Mouse (Mus musculus) CH12.LX (cell line): ENCODE measurements around the gene Itih4. TPM values are rescaled to one million over a fixed set of nuclear protein-coding genes. Genes with fewer than 3 reads are reported as not detected.

Experiments used
- DNase-seq: peaks from one replicate; pipeline ENCODE4 v3.0.0-alpha.2; 2013; ENCODE audit errors: extremely low read depth
- H3K27ac ChIP-seq: 2 replicates; pipeline ENCODE4 v1.5.1; 2012; ENCODE audit warnings: low read depth, mild to moderate bottlenecking, control low read depth, moderate library complexity; ENCODE audit not compliant: insufficient read depth
- H3K27me3 ChIP-seq: replicated peaks from 2 replicates; pipeline ENCODE3; 2012; ENCODE audit warnings: inconsistent platforms
- H3K36me3 ChIP-seq, 2 experiments: replicated peaks in 1 of 2; 2 replicates each; pipeline versions ENCODE3 to v1.6.1; 2012; ENCODE audit warnings: inconsistent platforms in 1 of 2, low read length in 1 of 2, mild to moderate bottlenecking in 1 of 2, mixed read lengths in 1 of 2, moderate library complexity in 1 of 2; ENCODE audit not compliant: control insufficient read depth in 1 of 2, insufficient read depth in 1 of 2
- H3K4me1 ChIP-seq, 2 experiments: 2 replicates each; pipeline ENCODE4 v1.6.1; 2012; ENCODE audit warnings: inconsistent platforms in 1 of 2, moderate library complexity in 1 of 2; ENCODE audit not compliant: insufficient read depth in 2 of 2, control insufficient read depth in 1 of 2
- H3K4me2 ChIP-seq: 2 replicates; pipeline ENCODE4 v1.6.1; 2012; ENCODE audit warnings: low read depth, mild to moderate bottlenecking, control low read depth; ENCODE audit not compliant: poor library complexity, insufficient read depth, severe bottlenecking
- H3K4me3 ChIP-seq, 3 experiments: fragments of 150-350 bp in 1 of 3; sonication (generic) in 1 of 3; replicated peaks in 1 of 3; 2 replicates each; pipeline versions ENCODE3 to v1.5.1; 2011 to 2012; ENCODE audit warnings: low read depth in 2 of 3, low read length in 2 of 3, mild to moderate bottlenecking in 2 of 3, moderate library complexity in 2 of 3, control low read depth in 1 of 3, improper control_type of control experiment in 1 of 3, inconsistent platforms in 1 of 3, mixed read lengths in 1 of 3; ENCODE audit not compliant: poor library complexity in 1 of 3
- H3K79me2 ChIP-seq: replicated peaks from 2 replicates; pipeline ENCODE4 v1.6.1; 2012; ENCODE audit warnings: mild to moderate bottlenecking, moderate library complexity; ENCODE audit not compliant: control insufficient read depth, poor library complexity, insufficient read depth, severe bottlenecking; ENCODE audit errors: extremely low read depth
- H3K9ac ChIP-seq: 2 replicates; pipeline ENCODE4 v1.6.1; 2012; ENCODE audit warnings: low read depth, mild to moderate bottlenecking, control low read depth, moderate library complexity; ENCODE audit not compliant: insufficient read depth
- H3K9me3 ChIP-seq: replicated peaks from 2 replicates; pipeline ENCODE3; 2012; ENCODE audit warnings: low read length, inconsistent platforms, mixed read lengths
- BHLHE40 ChIP-seq: IDR thresholded peaks from 2 replicates; pipeline ENCODE4 v1.6.1; 2011; ENCODE audit warnings: mild to moderate bottlenecking, low read depth, low read length, improper control_type of control experiment
- CTCF ChIP-seq, 2 experiments: IDR thresholded peaks in 1 of 2; conservative IDR thresholded peaks in 1 of 2; 2 replicates each; pipeline ENCODE4 v1.5.1; 2011 to 2012; ENCODE audit warnings: low read depth in 2 of 2, low read length in 2 of 2, improper control_type of control experiment in 1 of 2, inconsistent platforms in 1 of 2, mild to moderate bottlenecking in 1 of 2, moderate library complexity in 1 of 2
- E2F4 ChIP-seq: IDR thresholded peaks from 2 replicates; pipeline ENCODE4 v1.6.1; 2011; ENCODE audit warnings: low read depth, low read length, improper control_type of control experiment; ENCODE audit not compliant: insufficient replicate concordance
- ETS1 ChIP-seq: conservative IDR thresholded peaks from 2 replicates; pipeline ENCODE4 v1.6.1; 2012; ENCODE audit warnings: low read depth, mild to moderate bottlenecking, inconsistent platforms, low read length, improper control_type of control experiment, moderate library complexity
- GABPA ChIP-seq: IDR thresholded peaks from 2 replicates; pipeline ENCODE4 v1.6.1; 2012; ENCODE audit warnings: low read depth, low read length, improper control_type of control experiment, inconsistent platforms; ENCODE audit not compliant: insufficient replicate concordance
- IRF4 ChIP-seq: IDR thresholded peaks from 2 replicates; pipeline ENCODE4 v1.6.1; 2014; ENCODE audit warnings: low read depth, mild to moderate bottlenecking, inconsistent platforms, low read length, improper control_type of control experiment
- JUN ChIP-seq: IDR thresholded peaks from 2 replicates; pipeline ENCODE4 v1.6.1; 2011; ENCODE audit warnings: low read depth, mild to moderate bottlenecking, low read length, improper control_type of control experiment, moderate library complexity; ENCODE audit not compliant: insufficient read depth
- JUND ChIP-seq: conservative IDR thresholded peaks from 2 replicates; pipeline ENCODE4 v1.6.1; 2011; ENCODE audit warnings: low read depth, low read length, improper control_type of control experiment
- MAFK ChIP-seq: IDR thresholded peaks from 2 replicates; pipeline ENCODE4 v1.6.1; 2011; ENCODE audit warnings: low read length, improper control_type of control experiment; ENCODE audit not compliant: insufficient replicate concordance
- MAX ChIP-seq: IDR thresholded peaks from 2 replicates; pipeline ENCODE4 v1.6.1; 2011; ENCODE audit warnings: low read length, improper control_type of control experiment
- MAZ ChIP-seq: IDR thresholded peaks from 2 replicates; pipeline ENCODE4 v1.6.1; 2012; ENCODE audit warnings: low read depth, mild to moderate bottlenecking, inconsistent platforms, low read length, improper control_type of control experiment, moderate library complexity
- MXI1 ChIP-seq: IDR thresholded peaks from 2 replicates; pipeline ENCODE4 v1.6.1; 2011; ENCODE audit warnings: mild to moderate bottlenecking, low read depth, low read length, improper control_type of control experiment
- NRF1 ChIP-seq: IDR thresholded peaks from 2 replicates; pipeline ENCODE4 v1.6.1; 2014; ENCODE audit warnings: low read depth, mild to moderate bottlenecking, inconsistent platforms, low read length, improper control_type of control experiment, moderate library complexity
- PAX5 ChIP-seq: IDR thresholded peaks from 2 replicates; pipeline ENCODE4 v1.6.1; 2012; ENCODE audit warnings: low read length, inconsistent platforms, mixed read lengths
- POLR2A ChIP-seq: IDR thresholded peaks from 2 replicates; pipeline ENCODE4 v1.6.1; 2011; ENCODE audit warnings: low read depth, mild to moderate bottlenecking, improper control_type of control experiment, low read length
- RAD21 ChIP-seq: IDR thresholded peaks from 2 replicates; pipeline ENCODE4 v1.6.1; 2011; ENCODE audit warnings: low read depth, mild to moderate bottlenecking, low read length, improper control_type of control experiment, moderate library complexity
- RCOR1 ChIP-seq: conservative IDR thresholded peaks from 2 replicates; pipeline ENCODE4 v1.6.1; 2012; ENCODE audit warnings: low read depth, mild to moderate bottlenecking, inconsistent platforms, low read length, improper control_type of control experiment
- SMC3 ChIP-seq: IDR thresholded peaks from 2 replicates; pipeline ENCODE4 v1.6.1; 2011; ENCODE audit warnings: low read depth, low read length, improper control_type of control experiment
- TBP ChIP-seq: conservative IDR thresholded peaks from 2 replicates; pipeline ENCODE4 v1.6.1; 2011; ENCODE audit warnings: low read depth, low read length, improper control_type of control experiment
- TCF12 ChIP-seq: IDR thresholded peaks from 2 replicates; pipeline ENCODE4 v1.6.1; 2014; ENCODE audit warnings: low read depth, mild to moderate bottlenecking, inconsistent platforms, low read length, improper control_type of control experiment
- UBTF ChIP-seq: IDR thresholded peaks from 2 replicates; pipeline ENCODE4 v1.6.1; 2012; ENCODE audit warnings: low read depth, mild to moderate bottlenecking, inconsistent platforms, low read length, improper control_type of control experiment, moderate library complexity
- USF2 ChIP-seq: conservative IDR thresholded peaks from 2 replicates; pipeline ENCODE4 v1.6.1; 2011; ENCODE audit warnings: low read depth, low read length, improper control_type of control experiment
- ZC3H11A ChIP-seq: IDR thresholded peaks from 2 replicates; pipeline ENCODE4 v1.6.1; 2012; ENCODE audit warnings: low read depth, mild to moderate bottlenecking, inconsistent platforms, low read length, improper control_type of control experiment
- dilution Hi-C: fragments of 300-500 bp; cut with MboI; formaldehyde crosslinking; loops from 2 replicates; pipeline ENCODE4 v1.14.3; 2020; ENCODE audit warnings: low sequenced_read_pairs; ENCODE audit not compliant: extremely low pct_unique_long_range_greater_than_20kb, extremely low pct_ligation_motif_present
- in situ Hi-C: fragments of 300-500 bp; cut with MboI; formaldehyde crosslinking; loops from 3 replicates; pipeline ENCODE4 v1.14.3; 2019; ENCODE audit warnings: low sequenced_read_pairs, low pct_ligation_motif_present, low pct_unique_long_range_greater_than_20kb, mixed read lengths
- polyA plus RNA-seq: library from polyadenylated mRNA; unstranded; fragments of >175 nt; gene quantifications from 2 replicates; pipeline ENCODE4 v1.2.1, GENCODE M21; 2012; ENCODE audit warnings: low read depth; ENCODE audit not compliant: insufficient read length
- total RNA-seq, 2 experiments: library from RNA; depleted of rRNA; stranded (reverse); fragments of 300-350 nt in 1 of 2; fragments of >200 nt in 1 of 2; gene quantifications; 2 replicates each; pipeline ENCODE4 v1.2.3; 2012 to 2014

Gene Itih4
- total and polyA plus RNA-seq, 3 experiments, result not detected

DNA sequence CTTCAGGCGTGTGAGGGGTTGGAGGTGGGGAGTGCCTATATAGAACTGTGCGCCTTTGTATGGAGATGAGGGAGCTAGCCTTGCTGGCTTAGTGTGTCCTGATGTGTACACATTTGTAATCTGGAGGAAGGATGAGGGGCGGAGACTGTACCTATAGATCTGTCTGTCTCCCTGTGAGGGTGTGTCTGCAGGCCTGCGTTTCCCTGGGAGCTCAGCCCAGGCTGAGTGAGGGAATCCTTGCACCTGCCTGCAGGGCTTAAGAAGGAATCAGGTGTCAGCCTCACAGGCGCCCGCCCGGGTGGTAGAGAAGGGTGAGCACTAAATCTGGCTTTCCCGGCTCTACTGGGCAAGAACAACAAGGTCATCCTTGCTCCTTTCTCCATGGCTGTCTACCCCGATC is 6.5 kb upstream of the Itih4 start:
- Histone ChIP-seq H3K4me2 (no peak overlapping the region), H3K9me3 (no peaks in the 10 kb centered on the region), H3K79me2 (no peaks in the 10 kb centered on the region), H3K4me3 (no peak overlapping the region), H3K4me1 (peaks cover 0 to 3% of the 10 kb centered on the region in 2 experiments; a peak in 2 of 4 replicates), H3K9ac (no peak overlapping the region), H3K27me3 (no peaks in the 10 kb centered on the region), H3K36me3 (peaks cover 12 to 64% of the 10 kb centered on the region in 2 experiments), H3K27ac (no peak overlapping the region)
- in situ Hi-C loops (no loop called here), dilution Hi-C loops (no loop called here)
- no peak for DNase-seq
- TF ChIP-seq BHLHE40 (no peak), NRF1 (no peak), CTCF (conservative IDR thresholded peaks at IDR 0.05 in 1 of 2, IDR thresholded peaks at IDR 0.05 in 1 of 2; ENCODE audit: low read depth in 2 of 2, low read length in 2 of 2) (no peak), MXI1 (no peak), UBTF (no peak), TCF12 (no peak), MAZ (no peak), SMC3 (no peak), IRF4 (no peak), MAX (no peak), JUN (no peak), ZC3H11A (no peak), GABPA (no peak), RCOR1 (no peak), TBP (no peak), USF2 (no peak), ETS1 (no peak), POLR2A (no peak), MAFK (no peak)

DNA sequence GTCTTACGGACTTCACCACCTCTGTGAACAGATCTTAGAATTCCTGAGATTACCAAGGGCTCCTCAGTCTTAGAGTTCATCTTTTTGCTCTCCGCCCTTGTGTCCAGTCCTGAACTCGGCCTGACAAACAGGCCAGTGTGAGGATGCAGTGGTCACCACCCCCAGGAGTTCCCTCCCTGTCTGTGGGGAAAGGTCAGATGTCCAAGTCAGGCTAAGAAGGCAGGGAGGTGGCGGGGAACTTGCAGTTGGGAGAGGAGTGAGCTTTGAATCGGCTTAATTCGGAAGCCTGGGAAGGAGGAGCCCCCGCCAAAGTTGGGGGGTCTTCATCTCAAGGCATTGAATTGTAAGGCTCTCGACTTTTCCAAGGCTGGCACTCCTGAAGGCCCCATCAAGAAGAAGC is 6.0 kb upstream of the Itih4 start:
- Histone ChIP-seq H3K9ac (no peak overlapping the region), H3K9me3 (no peaks in the 10 kb centered on the region), H3K27ac (no peak overlapping the region), H3K4me3 (no peak overlapping the region), H3K36me3 (peaks cover 10 to 60% of the 10 kb centered on the region in 2 experiments), H3K79me2 (no peaks in the 10 kb centered on the region), H3K27me3 (no peaks in the 10 kb centered on the region), H3K4me2 (no peak overlapping the region), H3K4me1 (peaks cover 0 to 3% of the 10 kb centered on the region in 2 experiments; a peak in 2 of 4 replicates)
- in situ Hi-C loops (no loop called here), dilution Hi-C loops (no loop called here)
- DNase-seq, result no peak
- TF ChIP-seq ZC3H11A, result no peak
- no peak for TF ChIP-seq CTCF (conservative IDR thresholded peaks at IDR 0.05 in 1 of 2, IDR thresholded peaks at IDR 0.05 in 1 of 2; ENCODE audit: low read depth in 2 of 2, low read length in 2 of 2)
- no peak for TF ChIP-seq PAX5
- TF ChIP-seq JUND, result no peak
- TF ChIP-seq RAD21, result no peak
- no peak for TF ChIP-seq MAFK
- no peak for TF ChIP-seq E2F4
